Mouse (Mus musculus): ENCODE data around the gene Dap.

GRCm38 (mm10) chr15:31319046-31319445 is 94.9 kb downstream of the Dap start:
- TF ChIP-seq CTCF (IDR thresholded peaks at IDR 0.05; ENCODE audit: control insufficient read depth, insufficient read depth, insufficient replicate concordance, low read depth, low read length) = no peak
- no peak for TF ChIP-seq POLR2A (IDR thresholded peaks at IDR 0.05; ENCODE audit: control insufficient read depth, low read depth, low read length)

All from testis, adult 2 months (tissue).